Mouse (Mus musculus) cerebellum, postnatal 4 days (tissue): ENCODE measurements at regions not wholly inside any gene's neighbourhood (a gene's known extent, or its start where the extent isn't known, plus 50 kb on each side); places are given as distances from the start of the nearest gene placed in this dataset.

Experiments used
- DNase-seq, 2 experiments: peaks; one replicate each; pipeline ENCODE4 v3.0.0; 2022; ENCODE audit warnings: low spot score in 2 of 2, mixed read lengths in 1 of 2

DNA sequence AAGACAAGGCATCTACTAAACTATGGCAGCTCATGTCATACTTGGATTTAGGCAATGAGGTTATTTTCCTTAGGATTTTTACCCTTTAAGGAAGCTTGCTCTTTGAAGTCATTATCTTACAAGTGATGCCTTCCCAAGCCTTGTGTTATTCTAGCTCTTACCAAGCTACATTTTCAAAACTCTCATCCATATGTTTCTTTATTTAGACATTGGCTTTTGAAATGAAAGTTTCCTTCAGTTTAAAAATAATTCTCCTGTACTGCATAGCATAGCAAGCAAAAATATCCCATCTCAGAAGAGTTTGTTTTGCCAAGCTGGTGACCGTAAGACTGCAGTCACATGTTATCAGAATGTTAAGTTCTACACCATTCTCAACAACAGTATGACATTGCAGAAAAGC is 372.8 kb upstream of the Sptlc3 start:
- no peak for DNase-seq

DNA sequence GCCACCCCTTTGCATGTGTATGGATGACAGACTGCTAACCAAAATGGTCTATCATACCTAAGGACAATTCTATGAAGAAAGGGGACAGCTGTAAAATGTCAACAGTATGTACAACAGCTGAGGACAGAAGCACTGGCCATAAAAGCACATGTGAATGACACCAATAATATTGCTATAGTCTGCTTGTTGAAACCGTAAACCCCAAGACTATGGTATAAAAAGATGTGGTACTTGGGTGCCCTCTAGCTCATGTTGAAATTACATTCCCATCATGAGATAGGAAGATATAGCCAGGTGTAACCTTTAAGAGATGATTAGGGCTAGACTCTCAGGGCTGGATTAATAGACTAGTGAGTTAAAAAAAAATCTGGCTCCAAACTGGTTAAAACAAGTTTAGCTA is 361.6 kb upstream of the Sptlc3 start:
- no peak for DNase-seq

DNA sequence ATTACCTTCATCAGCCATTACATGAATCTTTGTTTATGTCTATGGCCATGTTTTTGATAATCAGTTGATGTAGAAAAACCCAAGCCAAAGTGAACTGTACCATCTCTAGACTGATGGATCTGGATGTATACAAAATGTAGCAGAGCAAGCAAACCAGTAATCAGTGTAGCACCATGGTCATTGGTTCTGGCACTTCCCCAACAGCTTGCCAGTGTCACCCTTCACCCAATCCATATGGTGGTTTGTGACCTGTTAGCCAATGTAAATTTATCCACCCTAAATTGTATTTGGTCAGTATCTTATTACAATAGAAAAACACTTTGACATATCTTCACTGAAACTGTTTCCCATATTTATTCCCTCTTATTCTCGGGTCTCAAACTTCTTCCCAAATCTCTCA is 346.7 kb upstream of the Sptlc3 start:
- no peak for DNase-seq

DNA sequence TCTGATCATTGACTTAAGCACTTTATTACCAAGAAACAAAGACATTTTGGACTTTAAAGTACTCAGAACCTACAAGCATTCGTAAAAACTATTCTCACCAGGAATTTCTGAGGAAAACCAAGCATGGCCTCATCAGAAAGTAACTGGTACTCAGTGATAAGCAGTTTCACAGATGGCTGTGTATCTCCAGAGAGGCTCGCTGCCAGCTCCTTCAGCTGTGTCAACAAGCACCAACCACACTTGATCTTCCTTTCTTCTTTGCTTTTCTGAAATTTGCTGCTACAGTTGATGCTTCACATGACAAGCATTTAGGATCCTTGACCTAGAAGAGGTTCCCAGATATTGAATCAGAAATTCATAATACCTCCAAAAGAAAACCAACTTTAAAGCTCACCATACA is 314.1 kb upstream of the Sptlc3 start:
- no peak for DNase-seq

DNA sequence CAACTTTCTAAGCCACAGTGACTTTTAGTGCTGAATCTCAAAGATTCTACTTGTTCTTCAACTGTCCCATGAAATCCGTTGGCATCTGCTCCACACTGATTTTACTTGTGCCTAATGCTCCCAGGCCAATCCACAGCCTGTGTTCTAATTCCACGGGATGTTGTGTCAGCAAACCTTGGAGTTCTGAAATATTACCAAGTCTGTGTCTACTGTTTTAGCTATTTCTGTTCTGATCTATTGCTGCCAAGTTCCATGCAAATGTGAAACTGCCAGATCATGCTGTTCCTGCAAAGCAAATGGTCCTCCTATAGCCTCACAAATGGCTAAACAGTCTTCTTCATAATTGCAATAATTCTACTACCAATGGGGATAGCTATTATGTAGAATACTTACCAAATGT is 295.4 kb upstream of the Sptlc3 start:
- DNase-seq, result no peak

DNA sequence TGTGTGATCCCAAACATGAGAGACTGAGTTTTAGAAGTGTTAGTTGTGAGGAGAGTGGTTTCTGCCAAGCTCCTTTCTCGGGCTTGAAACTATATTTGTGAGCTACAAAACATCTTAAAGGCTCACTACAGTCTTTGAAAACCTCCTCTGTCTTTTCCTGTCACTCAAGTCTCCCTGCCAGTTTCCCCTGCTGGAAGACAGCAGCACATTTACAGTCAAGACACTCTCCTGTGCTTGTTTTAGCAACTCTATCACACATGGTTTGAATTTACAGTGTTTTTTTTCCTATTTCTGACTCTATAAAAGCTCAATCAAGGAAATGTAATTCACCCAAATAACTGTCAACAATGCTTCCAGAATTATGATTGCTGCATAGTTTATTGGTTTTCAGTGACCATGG is 286.1 kb upstream of the Sptlc3 start:
- DNase-seq, result no peak

DNA sequence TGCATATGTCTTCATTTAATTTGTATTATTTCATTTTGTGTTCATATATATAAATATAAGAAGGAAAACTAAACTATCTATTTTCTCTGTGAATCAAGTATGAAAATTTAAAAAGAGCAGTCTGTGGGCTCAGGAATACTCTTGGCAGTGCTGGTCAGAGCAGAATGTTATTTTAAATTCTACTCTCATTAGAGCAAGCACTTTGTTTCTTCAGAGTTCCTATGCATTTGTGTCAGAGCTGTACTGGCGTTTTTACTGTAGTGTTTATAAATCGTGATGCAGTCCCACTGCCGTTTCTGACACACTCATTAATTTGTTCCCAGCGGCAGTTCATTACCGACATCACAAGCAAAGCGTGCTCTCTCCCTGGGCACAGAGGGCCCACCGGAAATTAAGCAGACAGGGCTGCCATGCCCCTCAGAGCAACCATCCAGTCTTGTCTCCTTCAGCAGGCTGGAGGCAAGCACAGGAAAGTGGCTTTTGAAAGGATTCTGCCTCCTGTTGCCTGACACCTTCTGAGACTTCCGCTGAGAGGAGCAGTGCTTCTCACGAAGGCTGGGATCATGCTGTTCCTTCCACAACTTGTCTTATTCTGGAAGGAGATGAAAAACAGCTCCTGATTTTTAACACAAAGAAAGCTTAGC is 272.8 kb upstream of the Sptlc3 start:
- DNase-seq, result peak in 1 of 2 experiments; percentile 8

DNA sequence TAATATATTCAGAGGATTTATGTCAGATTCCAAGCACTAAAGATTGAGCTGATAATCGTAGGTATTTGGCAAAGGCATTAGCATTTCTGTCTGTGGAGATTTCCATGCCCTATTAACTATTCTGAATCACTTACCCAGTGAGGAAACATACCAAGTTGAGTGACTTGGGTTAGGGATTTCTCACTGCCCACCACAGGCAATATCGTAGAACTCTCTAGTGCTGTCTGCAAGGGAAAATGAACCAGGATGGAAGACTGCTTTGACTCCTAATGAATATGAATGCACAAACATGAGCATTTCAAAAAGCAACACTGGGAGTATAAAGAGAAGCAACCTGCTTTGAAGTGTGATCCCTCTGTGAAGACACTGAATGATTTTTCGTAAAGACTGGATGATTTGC is 263.3 kb upstream of the Sptlc3 start:
- DNase-seq, result no peak

DNA sequence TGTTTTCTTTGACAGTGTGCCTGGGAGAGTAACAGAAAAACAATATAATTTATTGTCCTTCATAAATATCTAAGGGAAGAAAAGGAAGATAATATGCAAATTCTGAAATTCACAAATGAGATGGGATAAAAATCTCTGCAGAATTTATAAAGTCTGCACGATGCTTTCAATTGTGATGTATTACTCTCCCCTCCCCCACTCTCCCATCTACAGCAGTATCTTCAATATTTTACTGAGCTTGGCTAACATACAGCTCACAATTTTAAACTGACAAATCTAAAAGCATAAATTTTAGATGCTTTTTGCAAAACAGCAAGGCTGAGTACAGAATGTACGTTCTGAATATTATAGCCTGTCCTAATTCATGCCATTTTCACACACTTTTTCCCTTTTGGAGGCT is 243.6 kb upstream of the Sptlc3 start:
- DNase-seq, result no peak

DNA sequence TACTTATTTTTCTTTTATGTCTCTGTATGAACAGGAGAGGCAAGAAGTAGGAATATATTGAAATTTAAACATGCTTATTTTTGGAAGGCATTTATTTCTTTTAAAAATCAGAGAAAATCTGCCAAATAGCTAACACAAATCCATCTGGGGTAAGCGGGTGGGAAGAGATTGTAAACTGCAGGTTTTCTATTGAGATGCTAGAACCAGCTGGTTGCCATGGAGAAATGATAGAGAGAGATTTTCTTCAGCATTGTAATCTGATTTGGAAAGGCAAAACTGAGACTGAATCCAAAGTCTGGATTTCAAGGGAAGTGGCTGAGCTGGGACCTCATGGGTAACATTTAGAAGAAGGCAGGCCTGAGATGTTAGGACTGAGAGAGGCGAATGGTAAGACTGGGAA is 226.6 kb upstream of the Sptlc3 start:
- no peak for DNase-seq

DNA sequence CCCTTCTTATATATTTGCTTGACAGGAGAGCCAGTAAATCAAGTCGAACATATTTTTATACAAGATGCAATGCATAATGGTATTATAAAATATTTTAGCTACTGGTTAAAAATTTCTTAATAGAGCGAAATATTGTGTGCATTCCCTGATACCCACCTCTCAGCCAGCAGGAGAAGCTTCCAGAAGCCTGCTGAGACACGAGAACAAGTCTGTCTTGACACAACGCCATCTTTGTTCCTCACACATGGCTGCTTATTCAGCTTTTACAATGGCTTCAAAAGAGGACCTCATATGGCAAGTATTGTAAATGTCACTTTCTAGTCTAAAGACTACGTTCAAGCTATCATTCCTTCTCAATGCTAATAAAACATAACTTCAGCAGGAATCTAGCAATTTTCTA is 217.1 kb upstream of the Sptlc3 start:
- DNase-seq, result peak in 1 of 2 experiments; percentile 25

DNA sequence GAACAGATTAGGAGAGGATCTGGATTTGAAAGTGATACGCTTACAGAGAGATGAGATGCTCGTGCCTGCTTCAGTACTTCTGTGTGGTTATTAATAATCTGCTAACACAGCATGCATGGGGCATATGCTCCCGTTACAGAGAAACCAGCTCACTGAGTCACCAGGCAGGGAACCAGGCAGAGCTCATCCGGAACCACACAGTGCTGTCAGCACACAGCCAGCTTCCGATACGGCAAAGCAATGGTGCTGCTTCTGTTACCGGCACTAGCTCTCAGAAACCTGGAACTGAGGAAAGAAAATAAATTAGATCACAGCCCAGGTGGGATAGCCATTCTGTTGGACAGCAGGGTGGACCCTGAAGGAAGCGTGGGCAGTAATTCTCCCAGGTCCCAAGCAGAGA is 216.1 kb upstream of the Sptlc3 start:
- peak in 1 of 2 experiments; percentile 11 for DNase-seq

DNA sequence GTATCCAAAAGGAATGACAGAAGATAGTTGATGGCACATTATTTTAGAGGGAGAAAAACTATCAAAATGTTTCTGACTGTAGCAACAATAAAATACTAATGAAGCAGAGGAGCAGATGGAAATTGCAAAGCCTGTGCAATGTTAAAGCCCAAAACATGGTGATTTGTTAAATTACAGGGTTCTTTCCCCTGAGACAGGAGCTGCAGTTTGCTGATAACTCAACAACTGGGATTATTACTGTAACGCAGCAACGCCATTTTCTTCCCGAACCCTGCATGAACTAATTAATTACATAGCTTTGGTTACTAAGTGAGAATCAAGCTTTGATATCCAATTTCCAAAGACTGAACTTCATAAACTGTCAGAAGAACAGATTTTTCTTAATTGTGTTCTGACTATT is 212.7 kb upstream of the Sptlc3 start:
- DNase-seq, result no peak

DNA sequence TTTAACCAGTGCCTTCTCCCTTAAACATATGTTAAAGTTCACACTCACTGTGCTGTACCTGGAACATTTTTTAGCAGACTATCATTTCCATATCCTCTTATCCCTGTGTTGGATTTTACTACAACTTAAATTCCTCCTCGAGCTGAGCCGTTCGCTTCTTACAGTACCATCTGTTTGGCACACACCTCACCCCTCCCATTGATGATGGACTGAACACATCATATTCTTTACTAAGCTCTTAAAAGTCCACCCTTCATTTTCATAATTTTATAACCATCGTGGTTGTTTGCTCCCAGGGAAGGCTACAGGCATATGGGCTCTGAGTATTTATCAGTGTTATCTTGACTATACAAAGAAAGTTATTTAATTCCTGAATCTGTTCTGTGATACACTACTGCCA is 209.4 kb upstream of the Sptlc3 start:
- DNase-seq, result no peak

DNA sequence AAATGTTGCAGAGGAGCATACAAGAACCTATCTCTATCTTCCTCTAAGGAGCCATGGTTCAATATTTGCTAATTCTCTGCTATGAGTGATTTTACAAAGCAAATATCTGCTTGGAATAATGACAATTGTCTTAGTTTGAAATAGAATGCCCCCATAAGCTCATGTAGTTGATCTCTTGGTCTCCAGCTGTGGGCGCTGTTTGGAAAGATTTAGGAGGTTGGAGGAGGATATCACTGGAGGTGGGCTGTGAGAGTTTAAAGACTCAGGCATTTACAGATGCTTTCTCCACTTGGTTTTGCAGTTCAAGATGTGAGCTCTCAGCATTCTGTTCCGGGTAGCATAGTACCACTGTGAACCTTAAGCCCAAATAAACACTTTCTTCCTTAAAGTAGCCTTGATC is 207.3 kb upstream of the Sptlc3 start:
- DNase-seq, result no peak

DNA sequence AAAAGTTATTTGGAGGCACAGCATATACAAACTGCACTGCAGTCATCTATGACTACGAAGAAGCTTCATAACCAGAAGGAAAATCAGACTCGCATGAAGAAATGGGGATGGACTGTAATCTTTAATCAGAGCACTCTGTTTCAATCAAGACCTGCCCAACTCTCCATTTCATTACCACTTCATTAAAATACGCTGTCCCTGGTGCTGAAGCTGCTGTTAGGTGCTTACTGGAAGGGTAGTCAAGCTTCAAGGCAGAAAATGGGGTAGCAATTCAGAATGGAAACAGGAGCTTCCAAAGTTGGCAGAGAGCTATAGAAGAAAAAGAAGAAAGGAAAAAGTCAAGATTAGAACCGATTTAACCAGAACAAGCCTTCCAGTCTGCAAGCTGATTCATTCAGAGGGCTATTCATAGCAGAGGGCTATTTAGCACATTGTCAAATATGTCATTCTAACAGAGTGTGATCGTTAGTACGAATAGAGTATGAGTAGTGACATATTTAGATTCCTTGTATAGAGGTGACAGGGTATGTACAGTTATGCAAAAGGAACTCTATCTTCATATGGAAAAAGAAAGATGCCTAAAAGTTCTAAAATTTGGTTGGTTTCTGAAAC is 195.1 kb upstream of the Sptlc3 start:
- DNase-seq, result no peak

DNA sequence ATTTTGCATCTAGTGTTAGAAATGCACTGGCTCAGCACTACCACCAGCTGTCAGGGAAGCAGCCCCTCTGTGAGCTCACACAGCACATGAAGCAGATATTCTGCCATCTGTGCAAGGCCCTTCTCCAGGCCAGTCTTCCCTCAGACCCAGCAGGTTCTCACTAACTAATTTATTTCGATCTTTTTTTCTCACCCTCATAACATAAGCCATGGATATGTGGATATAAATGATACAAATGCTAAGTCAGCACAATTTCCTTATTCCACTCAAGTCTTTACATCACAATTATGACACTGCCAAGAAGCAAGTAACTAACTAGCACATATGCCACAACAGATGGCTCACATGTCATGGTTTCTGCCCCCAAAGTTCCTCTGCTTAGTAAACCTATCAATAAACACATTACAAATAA is 182.3 kb upstream of the Sptlc3 start:
- DNase-seq, result peak in 1 of 2 experiments; percentile 24

DNA sequence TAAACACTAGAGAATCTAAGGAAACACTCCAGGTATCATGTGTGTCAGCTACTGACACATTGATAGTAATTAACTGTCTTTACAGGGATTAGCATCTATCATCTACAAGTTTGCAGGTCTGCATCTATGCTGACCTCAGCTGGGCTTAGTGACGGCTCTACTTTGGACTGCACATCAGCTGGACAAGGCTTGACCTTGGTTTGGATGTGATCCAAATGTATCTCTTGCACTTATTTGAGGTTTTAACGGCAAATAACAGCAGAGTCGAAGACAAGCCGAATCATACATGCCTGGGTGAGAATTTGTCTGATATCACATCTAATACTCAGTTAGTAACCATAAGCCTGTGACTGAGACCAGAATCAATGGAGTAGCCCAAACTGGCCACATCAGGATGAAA is 181.7 kb upstream of the Sptlc3 start:
- DNase-seq, result no peak

DNA sequence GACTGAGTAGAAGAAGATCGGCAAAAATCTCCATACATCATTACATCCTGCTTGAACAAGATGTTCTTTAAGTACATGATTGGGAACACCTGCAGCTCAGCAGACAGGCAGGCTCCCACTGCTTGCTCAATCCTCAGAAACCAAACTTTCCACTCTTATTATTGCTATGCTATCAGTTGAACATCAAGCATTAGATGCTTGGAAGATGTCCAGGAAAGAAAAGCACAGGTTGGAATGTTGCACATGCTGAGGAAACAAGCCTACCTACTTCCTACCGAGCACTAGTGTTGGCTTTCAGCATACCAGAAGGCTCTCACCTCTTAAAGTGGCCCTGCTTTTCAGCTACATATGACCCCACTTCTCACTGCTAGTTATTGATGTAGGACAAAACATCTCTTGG is 171.2 kb upstream of the Sptlc3 start:
- DNase-seq, result no peak

DNA sequence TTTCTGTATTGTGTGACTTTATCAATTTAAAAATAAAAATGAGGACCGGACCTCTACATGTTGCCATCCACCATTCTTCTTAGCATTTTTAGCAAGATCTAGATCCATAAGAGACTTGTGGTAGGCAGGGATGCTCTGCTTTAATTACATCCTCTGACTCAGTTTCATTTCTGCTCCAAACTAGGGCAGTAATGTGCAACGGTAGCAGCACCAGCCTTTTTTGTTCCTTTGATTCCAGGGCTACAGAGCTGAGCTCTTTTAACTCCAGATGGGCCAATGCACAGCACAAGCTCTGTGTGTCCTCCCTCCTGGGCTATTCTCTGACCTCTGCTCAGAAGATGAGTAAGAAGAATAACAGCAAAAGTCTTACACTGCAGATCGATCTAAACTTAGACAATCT is 168.2 kb upstream of the Sptlc3 start:
- no peak for DNase-seq

DNA sequence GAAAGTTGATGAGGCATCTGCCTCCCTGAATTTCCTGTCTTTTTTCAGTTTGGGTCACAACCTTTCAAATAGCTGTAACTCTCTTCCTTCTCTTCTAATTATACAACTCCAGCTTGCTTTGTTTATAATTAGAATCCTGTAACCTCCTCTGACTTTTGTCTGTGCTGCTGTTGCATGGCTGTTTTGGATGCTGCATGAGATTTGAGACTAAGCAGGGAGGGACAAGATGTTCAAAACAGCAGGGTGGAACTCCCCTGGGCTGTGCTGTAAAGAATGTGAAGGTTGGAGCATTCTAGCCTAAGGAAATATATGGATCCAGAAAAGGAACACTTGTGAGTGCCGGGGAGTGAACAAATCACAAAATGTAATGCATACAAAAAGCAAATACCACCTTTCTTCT is 159.0 kb upstream of the Sptlc3 start:
- DNase-seq, result no peak

DNA sequence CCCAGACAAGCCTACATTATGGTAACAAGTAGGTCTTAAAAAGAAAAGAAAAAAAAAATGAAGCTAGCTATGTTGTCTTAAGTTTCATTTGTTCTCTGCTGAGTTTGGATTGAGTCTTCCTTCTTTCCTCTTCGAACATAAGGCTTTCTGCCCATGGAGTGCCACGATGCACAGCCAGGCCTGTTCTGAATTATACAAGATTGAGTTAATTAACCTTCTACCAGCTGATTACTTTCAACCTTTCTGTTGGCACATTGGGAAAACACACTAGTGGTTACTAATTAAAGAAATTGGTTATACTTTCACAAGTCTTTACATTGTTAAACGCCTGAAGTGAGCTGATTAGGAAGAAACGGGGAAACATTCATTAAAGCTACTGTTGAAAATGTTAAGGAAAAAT is 155.5 kb upstream of the Sptlc3 start:
- no peak for DNase-seq

DNA sequence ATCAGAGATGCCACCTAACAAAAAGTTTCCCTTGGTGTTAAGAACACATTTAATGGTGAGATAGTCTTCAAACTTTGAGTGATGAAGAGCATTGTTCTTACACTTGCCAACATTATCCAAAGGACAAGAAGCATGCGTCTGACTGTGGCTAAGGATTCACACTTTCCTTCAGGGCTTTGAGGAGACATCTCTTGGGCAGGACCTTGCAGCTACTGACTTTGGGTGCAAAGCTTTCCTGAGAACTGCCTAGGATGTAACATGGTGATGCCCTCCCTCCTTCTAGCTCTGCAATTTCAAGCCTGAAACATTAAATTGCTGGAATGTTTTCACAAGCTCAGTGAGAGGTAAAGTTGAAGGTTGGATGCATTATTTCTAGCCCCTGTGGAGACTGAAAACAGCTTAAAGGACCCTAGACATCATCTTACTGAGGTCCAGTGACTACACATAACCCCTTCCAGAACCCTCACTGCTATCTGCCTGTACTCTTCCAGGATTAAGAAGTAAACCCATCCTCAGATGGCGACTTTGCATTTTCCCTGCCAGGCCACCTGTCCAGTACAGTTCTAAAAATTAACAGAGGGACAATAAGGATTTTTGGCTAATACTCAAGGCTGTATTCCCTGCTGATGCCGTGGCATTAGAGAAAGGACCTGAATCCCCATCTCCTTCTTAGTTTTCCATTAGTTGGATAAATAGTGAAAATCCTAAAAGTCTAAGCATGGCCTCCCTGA is 137.3 kb upstream of the Sptlc3 start:
- no peak for DNase-seq
